Mouse (Mus musculus) kidney, adult 2 months (tissue): ENCODE data around the gene Rab36.

Source experiments
- CTCF ChIP-seq: fragments of 200-500 bp; conservative IDR thresholded peaks from 2 replicates; pipeline ENCODE4 v1.5.1; 2011; ENCODE audit warnings: low read depth, mild to moderate bottlenecking, control low read depth, low read length, moderate library complexity, mixed read lengths; ENCODE audit not compliant: insufficient read depth, insufficient read length
- POLR2A ChIP-seq: fragments of 200-500 bp; IDR thresholded peaks from one replicate; pipeline ENCODE4 v1.6.1; 2011; ENCODE audit warnings: low read depth, low read length, control low read depth

- TF ChIP-seq CTCF: no peak
- TF ChIP-seq POLR2A: no peak
Measured at GRCm38 (mm10) chr10:75058761-75059395, 22.0 kb downstream of the Rab36 start.
